Mouse (Mus musculus) CD4-positive, CD25-positive, alpha-beta regulatory T cell, adult 4 months (primary cell): Measurements from ENCODE around the gene Atg16l1. TPM values are rescaled to one million over a fixed set of nuclear protein-coding genes. Genes with fewer than 3 reads are reported as not detected.
"Not testable (repeated sequence)": the region's sequence is repeated elsewhere in the genome, so short reads cannot be mapped to it uniquely, and the experiment has no call there.

Source experiments
- ATAC-seq: one replicate; pipeline ENCODE4 v1.8.0; 2017
- polyA plus RNA-seq, 2 experiments: library from polyadenylated mRNA; unstranded; fragments of 100-300 nt; shearing (Covaris generic); gene quantifications; one replicate each; pipeline ENCODE4 v1.2.1; 2017

Gene Atg16l1
- polyA plus RNA-seq, 2 experiments from 2014 or later: 20.4 to 21.8 TPM

- no peak for ATAC-seq
Observed at GRCm38 (mm10) chr1:87774845-87775244, 19.2 kb downstream of the Atg16l1 start.

DNA sequence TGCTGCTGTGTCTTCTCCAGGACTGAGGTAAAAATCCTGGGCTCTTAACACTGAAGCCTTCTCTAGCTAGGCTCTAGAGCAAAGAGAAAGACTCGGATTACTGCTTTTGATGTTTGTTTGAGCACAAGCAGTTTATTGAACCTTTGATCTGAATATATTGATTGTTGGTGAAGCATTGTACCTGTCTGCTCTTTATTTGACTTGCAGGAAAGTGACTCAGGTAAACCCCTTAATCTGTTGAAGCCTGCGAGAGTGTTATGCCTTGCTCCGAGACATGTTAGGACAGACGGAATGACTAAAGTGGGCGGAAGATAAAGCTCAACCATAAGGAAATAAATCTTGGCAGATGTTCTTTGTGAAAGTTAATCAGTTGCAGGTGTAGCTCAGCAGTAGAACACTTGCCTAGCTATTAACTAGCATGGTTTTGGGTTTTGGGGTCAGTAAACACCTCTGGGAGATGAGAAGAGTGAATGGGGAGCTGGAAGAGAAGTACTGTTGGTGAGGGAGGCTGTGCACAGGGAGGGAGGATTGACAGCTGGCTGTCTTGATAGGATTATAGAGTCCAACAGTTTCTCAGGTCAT, 23.6 kb downstream of the Atg16l1 start:
- no peak for ATAC-seq

GRCm38 (mm10) chr1:87785703-87786102, 30.0 kb downstream of the Atg16l1 start:
- ATAC-seq: no peak

DNA sequence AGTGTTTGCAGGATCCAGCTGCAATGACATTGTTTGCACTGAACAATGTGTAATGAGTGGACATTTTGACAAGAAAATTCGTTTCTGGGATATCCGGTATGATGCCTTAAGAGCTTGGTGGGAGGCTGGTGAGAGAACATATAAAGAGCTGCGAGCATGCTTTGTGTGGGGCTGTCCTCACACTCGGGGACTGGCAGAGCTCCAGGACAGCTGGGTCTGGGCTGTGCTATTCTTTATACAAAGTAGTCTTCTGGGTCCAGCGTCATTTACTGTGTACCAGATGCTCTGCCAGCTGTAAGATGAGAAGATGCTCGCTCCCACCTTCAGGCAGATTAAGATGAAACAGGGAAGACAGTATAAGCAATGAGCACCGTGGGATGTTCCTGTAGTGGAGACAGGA, 30.6 kb downstream of the Atg16l1 start:
- no peak for ATAC-seq

GRCm38 (mm10) chr1:87789665-87790064, 34.0 kb downstream of the Atg16l1 start:
- ATAC-seq: no peak

DNA sequence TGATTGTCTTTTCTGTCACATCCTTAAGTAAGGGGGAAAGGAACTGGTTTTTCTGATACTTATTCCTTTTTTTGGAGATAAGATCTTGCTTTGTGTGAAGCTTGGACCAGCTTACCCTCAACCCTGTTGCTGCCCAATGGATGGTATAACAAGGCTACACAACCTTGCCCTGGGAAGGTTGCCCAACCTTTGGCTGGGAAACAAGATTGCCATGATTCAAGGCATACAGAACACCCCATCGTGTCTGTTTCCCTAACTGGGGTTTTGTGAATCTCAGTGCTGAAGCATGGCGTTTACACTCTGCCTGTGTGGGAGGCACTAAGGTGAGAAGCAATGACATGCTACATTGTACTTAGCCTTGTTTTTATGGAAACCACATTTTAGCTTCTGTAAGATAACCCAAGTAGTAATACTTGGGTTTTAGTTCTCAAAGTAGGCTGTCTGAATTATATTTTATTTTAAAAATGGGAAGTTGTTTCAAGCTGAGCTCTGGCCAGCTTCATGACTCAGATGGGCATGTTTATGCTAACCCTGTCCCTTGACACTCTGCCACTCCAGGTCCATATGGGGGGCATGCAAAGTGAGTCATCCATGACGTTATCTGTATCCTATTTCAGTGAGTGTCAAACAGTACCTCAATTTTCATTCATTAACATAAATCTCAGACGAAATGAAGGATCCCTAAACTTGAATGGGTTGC, 36.9 kb downstream of the Atg16l1 start:
- no peak for ATAC-seq

- no peak for ATAC-seq
Observed at GRCm38 (mm10) chr1:87793138-87793449, 37.4 kb downstream of the Atg16l1 start.

- ATAC-seq: no peak
Observed at GRCm38 (mm10) chr1:87797702-87798101, 42.0 kb downstream of the Atg16l1 start.

DNA sequence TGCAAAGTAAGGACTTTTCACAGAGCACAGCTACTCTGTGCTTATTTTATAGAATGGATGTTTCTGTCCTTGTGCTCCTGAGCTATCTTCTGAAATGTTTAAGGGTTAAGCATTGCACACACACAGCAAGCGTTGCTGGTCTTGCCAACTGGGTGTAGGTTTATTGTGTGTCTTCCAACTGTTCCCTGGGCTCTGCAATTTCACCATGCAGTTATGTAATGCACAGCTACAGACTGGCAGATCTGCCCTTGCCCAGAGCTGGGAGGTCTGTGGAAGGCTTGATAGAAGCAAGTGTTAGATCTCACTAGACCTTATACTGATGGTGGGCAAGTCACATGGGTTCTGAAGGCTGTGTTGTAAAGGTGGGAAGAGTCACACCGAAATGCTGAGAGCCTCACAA, 42.6 kb downstream of the Atg16l1 start:
- ATAC-seq: no peak

DNA sequence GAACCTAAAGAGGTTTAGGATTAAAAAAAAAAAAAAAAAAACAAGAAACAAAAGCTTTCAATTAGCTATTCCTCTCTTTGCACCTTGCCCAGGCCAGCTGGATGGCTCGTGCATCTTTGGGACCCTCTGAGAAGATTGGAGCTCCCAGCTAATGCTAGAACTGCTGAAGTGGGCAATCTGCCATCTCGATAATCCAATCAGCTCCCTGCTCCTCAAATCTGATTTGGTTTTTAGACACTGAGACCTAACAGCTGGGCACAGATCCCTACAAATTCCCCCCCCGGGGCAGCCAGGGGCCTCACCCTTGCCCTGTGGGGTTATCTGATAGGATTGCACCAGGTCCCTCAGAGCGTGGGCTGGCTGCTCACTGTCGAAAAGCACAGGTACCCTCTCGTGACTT, 47.9 kb downstream of the Atg16l1 start, which contains the start of gene Sag:
Gene Sag, plus strand, starts transcription at position 105 of the 400 bp plus-strand sequence.
- no peak for ATAC-seq

GRCm38 (mm10) chr1:87807751-87808150, 52.1 kb downstream of the Atg16l1 start:
- ATAC-seq: no peak

- ATAC-seq: peak; percentile 65
Observed at GRCm38 (mm10) chr1:87811391-87811790, 55.7 kb downstream of the Atg16l1 start.

DNA sequence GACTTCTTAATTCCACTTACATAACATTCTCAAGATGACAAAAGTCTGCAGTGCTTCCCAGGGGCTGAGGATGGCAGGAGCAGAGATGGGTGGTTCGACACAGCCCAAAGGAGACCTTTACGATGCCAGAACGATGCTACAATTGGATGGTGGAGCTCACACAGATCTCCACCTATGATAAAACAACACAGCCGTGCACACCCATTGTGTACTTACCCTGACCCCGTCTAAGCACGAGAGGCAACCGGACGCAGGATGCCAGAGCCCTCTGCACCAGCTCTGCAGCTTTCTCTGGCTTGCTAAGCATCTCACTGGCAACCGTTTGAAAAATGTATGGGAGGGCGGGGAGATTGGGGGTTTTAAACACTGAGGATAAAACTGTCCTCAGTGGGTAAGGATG, 56.4 kb downstream of the Atg16l1 start:
- peak; percentile 61 for ATAC-seq

DNA sequence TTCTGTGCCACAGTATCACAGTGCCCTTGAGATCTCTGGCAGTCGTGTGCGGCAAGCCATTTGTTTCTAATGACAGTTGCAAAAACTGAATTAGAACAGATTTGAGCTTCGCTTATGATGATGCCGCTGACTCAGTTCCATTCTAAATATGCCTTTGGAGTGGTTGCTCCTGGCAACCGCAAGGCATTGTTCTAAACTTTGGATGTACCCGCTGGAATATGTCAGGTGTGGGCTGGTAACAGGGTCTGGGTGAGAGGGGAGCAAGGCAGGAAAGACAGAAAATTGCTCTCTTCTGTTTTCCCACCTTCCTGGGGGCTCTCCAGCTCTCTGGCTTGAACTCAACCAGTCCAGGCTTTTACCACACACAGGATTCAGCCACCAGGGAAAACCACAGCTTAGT, 57.5 kb downstream of the Atg16l1 start:
- no peak for ATAC-seq

GRCm38 (mm10) chr1:87813681-87814080, 58.0 kb downstream of the Atg16l1 start:
- ATAC-seq: peak; percentile 27

DNA sequence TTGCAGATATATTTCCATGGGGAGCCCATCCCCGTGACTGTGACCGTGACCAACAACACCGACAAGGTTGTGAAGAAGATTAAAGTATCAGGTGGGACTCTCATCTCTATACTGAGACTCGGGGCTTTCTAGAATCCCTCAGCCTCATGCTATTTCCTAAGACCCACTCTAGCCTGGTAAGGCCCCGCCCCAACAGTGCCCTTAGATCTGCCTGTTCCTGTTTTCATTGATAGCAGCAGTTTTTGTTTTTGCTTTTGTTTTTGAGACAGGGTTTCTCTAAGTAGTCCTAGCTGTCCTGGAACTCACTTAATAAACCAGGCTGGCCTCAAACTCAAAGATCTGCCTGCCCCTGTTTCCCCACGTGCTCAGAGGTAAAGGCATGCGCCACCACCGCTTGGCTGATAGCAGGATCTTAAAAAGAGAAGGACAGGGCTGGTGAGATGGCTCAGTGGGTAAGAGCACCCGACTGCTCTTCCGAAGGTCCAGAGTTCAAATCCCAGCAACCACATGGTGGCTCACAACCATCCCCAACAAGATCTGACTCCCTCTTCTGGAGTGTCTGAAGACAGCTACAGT, 68.8 kb downstream of the Atg16l1 start:
- no peak for ATAC-seq

DNA sequence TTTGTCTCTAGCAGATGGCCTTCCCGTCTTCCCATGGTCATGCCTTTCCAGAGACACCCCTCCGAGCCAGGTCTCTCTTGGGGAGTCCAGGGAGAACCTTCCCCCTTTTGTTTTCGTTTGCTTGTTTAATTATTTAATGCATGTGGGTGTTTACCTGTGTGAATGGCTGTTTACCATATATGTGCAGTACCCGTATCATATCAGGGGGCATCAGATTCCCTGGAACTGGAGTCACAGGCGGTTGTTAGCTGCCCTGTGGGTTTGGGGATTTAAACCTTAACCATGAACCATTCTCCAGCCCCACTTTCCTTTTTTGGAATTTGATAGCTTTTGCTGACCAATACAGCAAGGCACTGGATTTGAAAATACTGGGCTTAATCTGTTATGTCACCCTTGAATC, 69.6 kb downstream of the Atg16l1 start:
- no peak for ATAC-seq

GRCm38 (mm10) chr1:87825991-87826390, 70.3 kb downstream of the Atg16l1 start:
- no peak for ATAC-seq

DNA sequence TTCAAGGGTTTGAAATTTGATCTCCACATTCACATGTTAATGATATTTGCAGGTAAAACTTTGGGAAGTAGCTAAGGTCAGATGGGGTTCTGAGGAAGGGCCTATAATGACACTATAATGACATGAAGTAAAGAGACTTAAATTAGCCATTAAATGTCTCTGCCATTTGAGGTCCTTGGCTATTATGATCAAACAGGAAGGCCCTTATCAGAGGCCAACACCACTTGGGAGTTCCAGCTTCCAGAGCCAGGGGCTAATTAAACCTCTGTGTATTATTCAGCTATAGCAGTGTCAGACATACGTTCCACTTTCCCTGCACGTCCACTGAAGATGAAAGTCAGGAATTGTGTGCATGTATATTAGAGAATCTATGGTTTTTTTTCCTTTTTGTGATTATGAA, 70.8 kb downstream of the Atg16l1 start:
- ATAC-seq: no peak

DNA sequence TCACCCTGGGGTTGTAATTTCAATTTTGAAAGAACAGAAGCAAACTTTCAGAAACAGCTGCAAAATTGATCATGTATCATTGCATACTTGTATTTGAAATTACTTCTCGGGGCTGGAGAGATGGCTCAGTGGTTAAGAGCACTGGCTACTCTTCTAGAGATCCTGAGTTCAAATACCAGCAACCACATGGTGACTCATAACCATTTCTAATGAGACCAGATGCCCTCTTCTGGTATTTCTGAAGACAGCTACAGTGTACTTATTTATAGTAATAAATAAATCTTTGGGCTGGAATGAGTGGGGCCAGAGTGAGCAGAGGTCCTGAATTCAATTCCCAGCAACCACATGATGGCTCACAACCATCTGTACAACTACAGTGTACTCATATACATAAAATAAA, 71.8 kb downstream of the Atg16l1 start:
- ATAC-seq: not testable (repeated sequence)

- ATAC-seq: peak; percentile 82
Observed at GRCm38 (mm10) chr1:87828185-87828584, 72.5 kb downstream of the Atg16l1 start.

- ATAC-seq: no peak
Observed at GRCm38 (mm10) chr1:87828926-87829580, 73.4 kb downstream of the Atg16l1 start.

DNA sequence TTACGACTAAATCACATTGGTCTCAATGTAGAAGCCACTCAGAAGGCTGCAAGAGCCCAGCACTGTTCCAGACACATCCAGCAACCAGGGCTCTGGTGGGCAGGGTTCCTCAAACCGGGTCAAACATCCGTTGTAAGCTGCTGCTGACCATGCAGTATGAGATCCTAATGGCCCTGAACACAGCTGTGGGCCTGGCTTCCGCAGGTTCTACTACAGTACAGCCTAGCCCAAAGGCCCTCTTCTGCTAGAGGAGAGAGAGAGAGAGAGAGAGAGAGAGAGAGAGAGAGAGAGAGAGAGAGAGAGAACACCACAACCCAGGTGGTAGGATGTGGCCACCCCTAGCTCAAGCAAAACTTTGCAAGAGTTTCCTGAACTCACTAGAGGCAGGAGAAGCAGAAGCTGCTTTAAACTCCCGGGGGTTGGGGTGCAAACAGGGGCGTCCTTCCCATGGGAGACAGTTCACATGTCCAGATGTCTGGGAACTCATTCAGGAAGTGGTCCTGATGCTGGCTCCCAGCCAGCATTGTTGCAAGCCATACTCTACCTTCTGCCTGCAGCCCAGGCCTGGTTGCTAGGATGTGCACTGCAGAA, 74.0 kb downstream of the Atg16l1 start:
- peak; percentile 68 for ATAC-seq
